Mouse (Mus musculus): ENCODE measurements around the gene Carmil1. TPM values are rescaled to one million over a fixed set of nuclear protein-coding genes. Genes with fewer than 3 reads are reported as not detected.

Gene Carmil1
- polyA plus RNA-seq, 1 experiment from 2014 or later: 44.8 TPM

DNA sequence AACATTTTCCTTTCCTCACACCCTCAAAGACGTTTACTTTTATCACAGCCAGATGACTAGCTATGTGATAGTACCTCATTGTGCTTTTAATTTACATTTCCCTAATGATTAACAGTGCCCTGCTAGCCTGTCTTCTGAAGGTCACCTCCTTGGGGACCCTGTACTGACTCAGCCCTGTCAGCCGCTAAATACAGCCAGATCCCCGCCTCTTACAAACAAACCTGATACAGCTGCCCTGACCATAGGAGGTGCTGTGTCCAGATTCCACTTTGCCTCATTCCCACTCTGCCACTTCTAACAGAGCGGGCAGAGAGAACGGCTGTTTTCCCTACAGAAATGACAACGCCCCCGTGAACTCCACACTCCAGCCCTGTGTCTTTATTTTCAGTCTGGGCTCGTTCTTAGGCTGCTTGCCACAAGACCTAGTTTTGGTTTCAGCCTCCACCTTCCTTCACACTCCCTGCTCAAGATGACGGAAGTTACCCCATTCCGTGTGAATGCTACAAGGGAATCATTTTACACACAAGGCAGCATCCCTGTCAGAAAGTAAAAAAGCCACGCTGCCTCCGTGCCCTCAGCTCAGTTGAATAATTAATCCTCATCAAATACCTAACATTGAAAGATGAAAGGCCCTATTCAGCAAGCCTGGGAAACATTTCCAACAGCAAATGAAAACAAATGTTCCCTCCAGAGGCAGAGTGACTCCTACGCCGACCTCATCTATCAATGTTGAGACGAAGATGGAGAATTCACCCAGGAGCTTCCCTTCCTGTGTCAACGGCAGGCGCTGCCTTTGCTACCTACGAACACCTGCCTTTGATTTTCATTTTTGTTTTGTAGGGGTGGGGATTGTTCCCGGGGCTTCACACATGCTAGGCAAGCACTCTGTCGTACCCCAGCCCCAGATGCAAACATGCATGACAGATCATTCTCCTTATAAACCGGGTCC, 145.0 kb downstream of the Carmil1 start:
- WGBS: 32% methylated on average over 21 of the region's 21 CpGs
- Histone ChIP-seq H3K4me1 (peaks cover 14% of the 10 kb centered on the region), H3K27ac (no peak overlapping the region), H3K27me3 (no peaks in the 10 kb centered on the region), H3K9me3 (no peaks in the 10 kb centered on the region), H3K4me2 (replicated peaks) (peak overlapping the region; percentile 19; the same call in 1 of the 2 replicates), H3K9ac (no peak overlapping the region), H3K4me3 (no peak overlapping the region), H3K36me3 (peaks cover 21% of the 10 kb centered on the region)
- ATAC-seq (ENCODE audit: low FRiP score, low read depth): no peak

DNA sequence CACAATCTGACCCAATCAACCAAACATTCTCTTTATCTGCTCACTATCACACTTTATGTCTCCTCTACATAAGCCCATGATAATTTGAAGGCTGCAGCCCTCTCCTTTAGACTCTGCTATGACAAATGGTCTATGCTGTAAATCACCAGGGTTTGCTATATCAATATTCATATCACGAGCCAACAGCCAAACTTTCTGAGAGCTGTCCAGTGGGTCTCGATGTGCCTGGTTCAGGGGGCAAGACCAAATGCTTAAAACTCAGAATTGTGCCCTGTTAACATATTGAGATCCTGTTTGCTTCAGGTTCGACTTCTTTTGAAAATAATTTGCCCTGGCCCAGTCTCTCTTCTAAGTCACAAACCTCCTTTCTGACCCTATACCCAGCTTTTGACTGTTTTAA, 147.7 kb downstream of the Carmil1 start:
- peaks cover 14% of the 10 kb centered on the region for H3K4me1 ChIP-seq
- WGBS: 90% methylated on average over 3 of the region's 3 CpGs
- no peak overlapping the region for H3K4me2 ChIP-seq (replicated peaks)
- no peak overlapping the region for H3K4me3 ChIP-seq
- H3K9me3 ChIP-seq: no peaks in the 10 kb centered on the region
- no peak overlapping the region for H3K27ac ChIP-seq
- peaks cover 10% of the 10 kb centered on the region for H3K36me3 ChIP-seq
- no peak overlapping the region for H3K9ac ChIP-seq
- ATAC-seq (ENCODE audit: low FRiP score, low read depth): no peak
- H3K27me3 ChIP-seq: no peaks in the 10 kb centered on the region

DNA sequence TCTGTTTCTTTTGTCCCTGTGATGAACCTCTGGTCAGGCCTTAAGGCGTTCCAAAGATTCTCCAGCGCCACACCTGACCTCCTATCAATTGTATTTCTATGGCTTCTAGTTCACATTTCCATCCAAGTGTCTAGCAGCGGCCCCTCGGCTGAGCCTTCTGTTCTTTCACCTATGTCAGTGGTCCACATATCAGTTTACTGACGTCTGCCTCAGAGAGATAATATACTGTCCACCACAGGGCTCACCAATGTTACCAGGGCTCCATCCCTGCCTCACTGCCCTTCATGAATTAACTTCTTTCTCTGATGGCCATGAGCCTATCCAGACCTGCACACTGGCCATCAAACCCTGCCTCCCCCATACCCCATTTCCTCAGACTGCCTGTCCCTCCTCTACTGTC, 149.3 kb downstream of the Carmil1 start:
- Histone ChIP-seq H3K27me3 (no peaks in the 10 kb centered on the region), H3K4me2 (replicated peaks) (no peak overlapping the region), H3K4me3 (no peak overlapping the region), H3K27ac (no peak overlapping the region), H3K4me1 (peaks cover 12% of the 10 kb centered on the region), H3K9ac (no peak overlapping the region), H3K9me3 (no peaks in the 10 kb centered on the region), H3K36me3 (peaks cover 5% of the 10 kb centered on the region)
- WGBS: 84% methylated on average over 5 of the region's 5 CpGs
- no peak for ATAC-seq (ENCODE audit: low FRiP score, low read depth)

DNA sequence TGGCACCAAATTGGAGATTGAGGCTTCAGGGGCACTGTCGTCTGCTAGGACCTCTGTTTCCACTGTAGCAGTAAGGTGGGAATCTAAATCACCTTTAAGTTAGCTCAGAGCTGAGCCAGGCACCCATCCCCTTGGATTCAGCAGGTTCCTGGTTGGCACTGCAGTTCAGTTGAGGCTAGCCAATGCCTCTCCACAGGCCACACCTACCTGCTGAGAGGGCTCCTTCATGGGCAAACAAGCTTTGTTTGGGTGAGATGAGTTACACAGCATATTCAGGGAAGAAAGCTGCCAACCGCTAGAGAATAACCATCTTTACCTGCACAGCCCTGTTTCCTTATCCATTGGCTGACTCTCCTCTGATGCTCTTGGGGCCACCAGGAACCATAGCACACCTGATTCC, 149.9 kb downstream of the Carmil1 start:
- ATAC-seq (ENCODE audit: low FRiP score, low read depth): no peak
- H3K27ac ChIP-seq: no peak overlapping the region
- H3K9ac ChIP-seq: no peak overlapping the region
- H3K4me3 ChIP-seq: no peak overlapping the region
- 86% methylated on average over 2 of the region's 2 CpGs for WGBS
- no peaks in the 10 kb centered on the region for H3K27me3 ChIP-seq
- peaks cover 6% of the 10 kb centered on the region for H3K4me1 ChIP-seq
- H3K9me3 ChIP-seq: no peaks in the 10 kb centered on the region
- no peak overlapping the region for H3K4me2 ChIP-seq (replicated peaks)
- peaks cover 5% of the 10 kb centered on the region for H3K36me3 ChIP-seq

GRCm38 (mm10) chr13:24128731-24129130, 151.9 kb downstream of the Carmil1 start:
- no peak for ATAC-seq (ENCODE audit: low FRiP score, low read depth)
- 92% methylated on average over 1 of the region's 1 CpGs for WGBS
- H3K36me3 ChIP-seq: peaks cover 2% of the 10 kb centered on the region
- H3K27me3 ChIP-seq: no peaks in the 10 kb centered on the region
- H3K9me3 ChIP-seq: no peaks in the 10 kb centered on the region
- no peaks in the 10 kb centered on the region for H3K4me1 ChIP-seq
- H3K27ac ChIP-seq: no peak overlapping the region
- H3K4me3 ChIP-seq: no peak overlapping the region
- H3K9ac ChIP-seq: no peak overlapping the region
- H3K4me2 ChIP-seq (replicated peaks): no peak overlapping the region

- Histone ChIP-seq H3K9me3 (no peaks in the 10 kb centered on the region), H3K9ac (no peak overlapping the region), H3K27ac (no peak overlapping the region), H3K4me1 (0 out of 2 replicates have a peak, but pooled peaks cover 3% of the 10 kb centered on the region), H3K4me3 (no peak overlapping the region), H3K36me3 (no peaks in the 10 kb centered on the region; the same call in 1 of the 2 replicates), H3K27me3 (no peaks in the 10 kb centered on the region), H3K4me2 (replicated peaks) (no peak overlapping the region)
- 44% methylated on average over 6 of the region's 6 CpGs for WGBS
- ATAC-seq (ENCODE audit: low FRiP score, low read depth): no peak
Measured at GRCm38 (mm10) chr13:24125865-24126264, 154.7 kb downstream of the Carmil1 start.

- whole genome bisulfite sequencing: 77% methylated on average over 7 of the region's 7 CpGs
- Histone ChIP-seq H3K36me3 (peaks cover 20% of the 10 kb centered on the region), H3K4me3 (no peak overlapping the region), H3K27me3 (no peaks in the 10 kb centered on the region), H3K9me3 (no peaks in the 10 kb centered on the region), H3K4me2 (replicated peaks) (no peak overlapping the region), H3K9ac (no peak overlapping the region), H3K4me1 (no peaks in the 10 kb centered on the region), H3K27ac (no peak overlapping the region)
- ATAC-seq (ENCODE audit: low FRiP score, low read depth): no peak
Measured at GRCm38 (mm10) chr13:24117181-24117812, 163.3 kb downstream of the Carmil1 start.

GRCm38 (mm10) chr13:24112689-24113348, 167.8 kb downstream of the Carmil1 start:
- no peak overlapping the region for H3K4me2 ChIP-seq (replicated peaks)
- H3K27me3 ChIP-seq: no peaks in the 10 kb centered on the region
- no peak overlapping the region for H3K9ac ChIP-seq
- 62% methylated on average over 9 of the region's 9 CpGs for WGBS
- H3K36me3 ChIP-seq: peaks cover 33% of the 10 kb centered on the region
- H3K4me3 ChIP-seq: no peak overlapping the region
- H3K9me3 ChIP-seq: no peaks in the 10 kb centered on the region
- no peak overlapping the region for H3K27ac ChIP-seq
- ATAC-seq (ENCODE audit: low FRiP score, low read depth): 0 out of 2 replicates have a peak, but pooled peaks have one; percentile 28
- no peaks in the 10 kb centered on the region for H3K4me1 ChIP-seq

- 89% methylated on average over 7 of the region's 7 CpGs for WGBS
- Histone ChIP-seq H3K4me2 (replicated peaks) (no peak overlapping the region), H3K27me3 (no peaks in the 10 kb centered on the region), H3K4me1 (peaks cover 15% of the 10 kb centered on the region), H3K27ac (no peak overlapping the region), H3K36me3 (peaks cover 38% of the 10 kb centered on the region), H3K4me3 (no peak overlapping the region), H3K9ac (no peak overlapping the region), H3K9me3 (no peaks in the 10 kb centered on the region)
- ATAC-seq (ENCODE audit: low FRiP score, low read depth): no peak
Measured at GRCm38 (mm10) chr13:24110329-24110728, 170.3 kb downstream of the Carmil1 start.

- no peak overlapping the region for H3K9ac ChIP-seq
- H3K4me2 ChIP-seq (replicated peaks): no peak overlapping the region
- H3K27ac ChIP-seq: no peak overlapping the region
- H3K4me3 ChIP-seq: no peak overlapping the region
- H3K27me3 ChIP-seq: no peaks in the 10 kb centered on the region
- WGBS: 43% methylated on average over 7 of the region's 7 CpGs
- peaks cover 22% of the 10 kb centered on the region for H3K4me1 ChIP-seq
- H3K36me3 ChIP-seq: peaks cover 28% of the 10 kb centered on the region
- no peak for ATAC-seq (ENCODE audit: low FRiP score, low read depth)
- no peaks in the 10 kb centered on the region for H3K9me3 ChIP-seq
Measured at GRCm38 (mm10) chr13:24108282-24108681, 172.3 kb downstream of the Carmil1 start.

DNA sequence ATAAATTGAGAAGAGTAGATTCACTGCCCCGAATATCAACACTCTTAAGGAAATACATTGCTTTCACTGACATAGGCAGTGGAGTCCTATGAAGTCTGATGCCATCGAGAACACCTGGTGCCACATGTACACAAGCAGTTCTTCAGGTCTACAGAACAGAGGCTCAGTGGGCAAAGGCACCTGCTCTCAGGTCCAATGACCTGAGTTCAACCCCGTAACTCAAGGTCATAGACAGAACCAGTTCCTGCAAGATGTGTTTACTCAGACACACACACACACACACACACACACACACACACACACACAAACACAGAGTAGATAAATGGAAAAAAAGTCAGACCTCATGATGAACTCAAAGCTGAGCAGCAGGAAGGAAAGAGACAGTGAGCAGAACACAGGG, 173.5 kb downstream of the Carmil1 start:
- H3K9me3 ChIP-seq: no peaks in the 10 kb centered on the region
- H3K4me1 ChIP-seq: peaks cover 22% of the 10 kb centered on the region
- H3K27me3 ChIP-seq: no peaks in the 10 kb centered on the region
- H3K4me3 ChIP-seq: no peak overlapping the region
- no peak overlapping the region for H3K4me2 ChIP-seq (replicated peaks)
- ATAC-seq (ENCODE audit: low FRiP score, low read depth): no peak
- 87% methylated on average over 3 of the region's 3 CpGs for WGBS
- no peak overlapping the region for H3K9ac ChIP-seq
- H3K36me3 ChIP-seq: peaks cover 28% of the 10 kb centered on the region
- no peak overlapping the region for H3K27ac ChIP-seq

DNA sequence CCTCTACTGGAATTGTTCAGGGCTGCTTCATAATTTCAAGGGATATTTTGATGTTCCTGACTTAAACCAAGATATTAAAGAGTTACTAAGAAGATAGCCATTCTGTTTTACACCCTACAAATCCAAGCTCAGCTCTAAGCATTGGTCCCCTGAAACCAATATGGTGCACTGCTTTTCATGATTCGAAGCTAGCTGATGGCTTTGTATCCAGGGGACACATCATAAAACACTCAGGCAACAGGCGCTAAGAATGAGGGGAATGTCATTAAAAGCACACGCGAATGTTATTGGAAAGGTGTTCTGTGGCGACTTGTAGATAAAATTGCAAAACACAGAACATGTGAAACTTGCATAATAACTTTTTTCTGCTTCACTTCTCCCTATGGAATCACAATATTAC, 174.8 kb downstream of the Carmil1 start:
- Histone ChIP-seq H3K9ac (no peak overlapping the region), H3K27ac (peak overlapping the region; percentile 58; the same call in 1 of the 2 replicates), H3K4me2 (replicated peaks) (no peak overlapping the region), H3K4me3 (no peak overlapping the region), H3K36me3 (peaks cover 18% of the 10 kb centered on the region; the same call in 1 of the 2 replicates), H3K27me3 (no peaks in the 10 kb centered on the region), H3K9me3 (no peaks in the 10 kb centered on the region), H3K4me1 (peaks cover 28% of the 10 kb centered on the region)
- WGBS: 20% methylated on average over 5 of the region's 5 CpGs
- peak; percentile 64; the same call in 1 of the 2 replicates for ATAC-seq (ENCODE audit: low FRiP score, low read depth)

Measured in limb, embryonic 13.5 days (tissue).